Mouse (Mus musculus) pancreas, adult 10 weeks (tissue): ENCODE results near the gene Depdc7. TPM values are rescaled to one million over a fixed set of nuclear protein-coding genes. Genes with fewer than 3 reads are reported as not detected.

Experiments
- polyA plus RNA-seq: library from polyadenylated mRNA; stranded (reverse); fragments of 350-450 nt; fragmentation: Illumina TruSeq; extraction: RNeasy Lipid Tissue Mini Kit (QIAGEN cat#74804); gene quantifications from one replicate; pipeline ENCODE4 v1.2.3, GENCODE M21; 2015; ENCODE audit warnings: low read depth, low replicate concordance; ENCODE audit not compliant: insufficient read depth

Gene Depdc7
- polyA plus RNA-seq = 0.46 TPM

GRCm38 (mm10) chr2:104742741-104743064 is at the start of gene Depdc7:
TSS of gene Depdc7 (minus strand) at chr2:104742878.

GRCm38 (mm10) chr2:104716279-104716678 is 26.4 kb downstream of the Depdc7 start, which contains the start of gene Pin1rt1:
TSS of gene Pin1rt1 (minus strand) at chr2:104716379.

GRCm38 (mm10) chr2:104711585-104712485 is 30.8 kb downstream of the Depdc7 start, which contains the start of gene Tcp11l1:
TSS of gene Tcp11l1 (minus strand) at chr2:104712169.

Other genes with a start within 250 kb of the Depdc7 start
- 8.9 TPM for gene Hipk3, start 248.4 kb downstream of the Depdc7 start, polyA plus RNA-seq
- gene Cstf3, start 152.4 kb downstream of the Depdc7 start, polyA plus RNA-seq = 5.6 TPM
- 3.4 TPM for gene Tcp11l1, start 30.7 kb downstream of the Depdc7 start, polyA plus RNA-seq
- not detected for gene Pin1rt1, start 26.5 kb downstream of the Depdc7 start, polyA plus RNA-seq
- 3.6 TPM for gene Qser1, start 73.9 kb upstream of the Depdc7 start, polyA plus RNA-seq
- gene Prrg4, start 107.0 kb upstream of the Depdc7 start, polyA plus RNA-seq = 0.28 TPM
- not detected for gene Ccdc73, start 124.9 kb upstream of the Depdc7 start, polyA plus RNA-seq